Mouse (Mus musculus) cerebellum, adult 9-10 months (tissue): Measurements from ENCODE around the gene Ankrd11.
"Not testable (repeated sequence)": the region's sequence is repeated elsewhere in the genome, so short reads cannot be mapped to it uniquely, and the experiment has no call there.

Source experiments
- DNase-seq: peaks from one replicate; pipeline ENCODE4 v3.0.0; 2022

Gene Ankrd11

DNA sequence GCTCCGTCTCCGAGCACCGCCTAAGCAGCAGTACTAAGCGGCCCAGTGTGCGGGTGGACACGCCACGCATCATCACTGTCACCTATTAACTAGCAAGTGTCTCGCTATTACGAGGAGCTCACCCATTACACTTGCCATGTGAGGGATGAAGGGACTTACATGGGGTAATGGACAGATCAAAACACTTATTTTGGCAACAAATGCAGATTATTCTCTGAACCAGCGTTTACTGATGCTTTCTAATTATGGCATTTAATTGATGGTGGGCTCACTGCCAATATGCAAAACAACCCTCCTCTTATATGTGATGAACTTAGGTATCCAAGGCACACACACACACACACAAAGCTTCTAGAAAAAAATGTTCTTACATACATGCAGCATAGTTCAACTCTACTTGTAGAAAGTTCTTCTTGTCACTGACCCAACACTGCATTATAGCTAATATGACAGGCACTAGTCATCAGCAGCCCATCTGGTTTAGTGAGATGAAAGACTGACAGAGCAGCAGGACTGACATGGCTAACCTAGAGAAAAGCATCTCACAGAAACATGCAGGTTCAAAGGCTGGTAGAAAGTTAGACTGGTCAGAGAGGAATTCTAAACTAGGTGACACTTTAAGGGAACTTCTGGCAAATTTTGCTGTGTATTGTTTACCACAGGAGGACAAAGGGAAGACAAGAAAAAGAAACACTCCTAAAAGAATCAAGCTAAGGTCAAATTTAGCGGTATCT is 2.5 kb downstream of the Ankrd11 start:
- DNase-seq = no peak

DNA sequence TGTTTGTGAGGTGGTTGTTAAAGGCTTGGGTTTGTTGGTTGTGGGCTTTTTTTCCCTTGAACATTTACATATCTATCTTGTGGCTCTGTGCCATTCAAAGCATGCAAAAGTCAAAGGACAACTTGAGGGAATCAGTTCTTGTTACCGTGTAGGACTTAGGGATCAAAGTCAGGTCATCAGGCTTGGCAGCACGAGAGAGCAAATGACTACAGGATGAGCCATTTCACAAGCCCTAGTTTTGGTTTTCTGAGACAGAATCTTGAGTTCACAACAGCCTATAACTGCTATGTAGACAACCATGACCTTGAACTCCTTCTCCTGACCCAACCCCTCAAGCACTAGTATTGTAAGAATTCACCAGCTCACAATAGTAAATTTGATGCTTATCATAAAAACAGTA is 3.7 kb downstream of the Ankrd11 start:
- no peak for DNase-seq

DNA sequence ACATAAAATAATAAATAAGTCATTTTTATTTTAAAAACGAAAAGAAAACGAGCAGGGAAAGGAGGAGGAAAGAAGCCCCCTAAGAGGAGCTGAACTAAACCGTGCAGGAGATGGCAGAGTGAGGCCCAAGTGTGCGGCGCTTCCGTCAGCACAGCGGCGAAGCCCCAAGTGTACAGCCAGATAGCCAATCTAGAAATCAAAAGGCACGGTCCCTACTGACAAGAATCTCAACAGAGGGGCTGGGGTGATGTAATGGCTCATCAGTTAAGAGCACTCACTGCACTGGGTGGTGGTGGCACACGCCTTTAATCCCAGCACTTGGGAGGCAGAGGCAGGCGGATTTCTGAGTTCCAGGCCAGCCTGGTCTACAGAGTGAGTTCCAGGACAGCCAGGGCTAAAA is 4.6 kb downstream of the Ankrd11 start:
- DNase-seq = no peak

DNA sequence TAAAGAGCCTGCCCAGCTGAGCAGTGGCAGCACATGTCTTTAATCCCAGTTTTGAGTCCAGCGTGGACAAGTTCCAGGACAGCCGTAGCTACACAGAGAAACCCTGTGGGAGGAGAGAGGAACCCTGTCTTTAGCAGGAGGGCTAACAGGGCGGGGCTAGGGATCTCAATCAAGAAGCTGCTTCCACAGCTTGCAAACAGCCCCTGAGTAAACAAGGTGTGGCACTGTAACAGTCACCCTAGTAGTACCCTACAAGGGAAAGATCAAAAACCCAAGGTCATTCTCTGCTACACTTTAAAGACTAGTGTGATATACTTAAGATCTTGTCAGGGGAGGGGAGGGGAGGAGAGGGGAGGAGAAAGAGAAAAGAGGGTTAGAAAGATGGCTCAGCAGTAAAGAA is 5.1 kb downstream of the Ankrd11 start:
- DNase-seq = no peak

DNA sequence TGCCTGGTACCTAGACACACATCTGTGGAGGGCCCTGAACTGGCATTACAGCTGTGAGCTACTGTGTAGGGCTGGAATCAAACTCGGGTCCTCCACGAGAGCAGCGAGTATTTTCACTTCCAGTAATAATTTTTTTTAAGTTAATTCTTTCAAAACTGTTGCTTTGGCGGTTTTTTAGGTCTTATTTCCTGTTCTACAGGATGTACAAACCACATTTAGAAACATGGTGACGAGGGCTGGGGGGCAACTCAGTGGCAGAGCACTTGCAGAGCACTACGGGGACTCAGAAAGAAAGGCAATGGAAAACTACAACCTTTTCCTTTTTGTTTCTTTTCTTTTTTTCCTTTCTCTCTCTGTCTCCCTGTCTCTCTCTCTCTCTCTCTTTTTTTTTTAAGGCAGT is 7.9 kb downstream of the Ankrd11 start:
- no peak for DNase-seq

DNA sequence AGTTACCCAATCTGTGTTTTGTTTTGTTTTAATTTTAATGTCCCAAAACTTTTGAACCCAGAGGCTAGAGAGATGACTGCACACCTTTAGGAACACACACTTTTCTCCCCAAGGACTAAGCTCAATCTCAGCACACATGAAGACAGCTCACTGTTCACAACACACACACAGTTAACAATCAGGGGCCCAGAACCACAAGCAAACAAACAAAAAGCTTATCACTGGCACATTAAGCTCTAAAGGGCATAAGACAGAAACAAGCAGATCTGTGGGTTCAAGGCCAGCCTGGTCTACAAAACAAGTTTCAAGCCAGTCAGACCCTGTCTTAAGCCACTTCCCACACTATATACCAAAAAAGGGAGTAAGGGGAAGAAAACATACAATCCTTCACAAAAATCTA is 8.6 kb downstream of the Ankrd11 start:
- DNase-seq = no peak

DNA sequence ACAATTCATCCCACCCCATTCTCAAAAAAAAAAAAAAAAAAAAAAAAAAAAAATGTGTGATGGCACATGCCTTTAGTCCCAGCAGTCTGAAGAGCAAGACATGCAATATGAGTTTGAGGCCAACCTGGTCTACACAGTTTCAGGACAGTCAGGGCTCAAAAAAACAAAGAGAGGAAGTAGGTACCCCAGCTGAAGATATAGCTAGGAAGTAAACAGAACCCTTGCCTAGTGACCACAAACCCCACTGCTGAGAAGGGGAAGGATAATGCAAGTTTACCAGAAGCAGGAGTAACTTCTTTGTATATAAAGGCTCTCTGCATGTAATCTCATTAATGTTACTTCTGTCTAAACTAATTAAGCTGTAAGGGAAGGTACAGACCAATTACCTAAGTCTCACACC is 9.3 kb downstream of the Ankrd11 start:
- no peak for DNase-seq

DNA sequence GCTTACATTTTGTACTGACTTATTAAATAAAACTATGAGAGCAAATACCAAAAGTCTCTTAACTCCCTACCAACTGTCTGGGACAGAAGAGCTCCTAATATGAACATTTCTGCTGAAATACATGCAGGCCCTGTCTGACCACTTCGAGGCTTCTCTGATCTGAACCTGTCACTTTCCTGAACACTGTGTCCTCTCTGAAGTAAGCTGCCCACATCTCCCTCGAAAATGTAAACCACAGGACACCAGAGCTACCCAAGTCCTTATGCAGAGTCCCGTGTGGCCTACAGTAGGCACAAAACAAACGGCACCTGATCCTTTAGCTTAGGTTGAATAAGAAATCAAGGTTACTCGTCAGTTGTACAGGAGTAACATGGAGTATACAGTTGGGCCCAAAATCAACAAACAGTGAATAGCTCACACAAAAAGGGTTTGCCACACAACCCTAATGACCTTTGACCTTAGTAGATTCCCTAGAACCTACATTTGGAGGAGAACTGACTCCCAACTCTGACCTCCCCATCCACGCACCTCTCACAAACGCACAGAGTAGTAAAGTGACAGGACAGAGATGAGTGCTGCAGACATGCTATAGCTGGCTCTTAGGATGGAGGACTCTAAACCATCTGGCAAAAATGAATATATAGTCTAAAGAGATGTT is 10.6 kb downstream of the Ankrd11 start:
- DNase-seq = no peak

DNA sequence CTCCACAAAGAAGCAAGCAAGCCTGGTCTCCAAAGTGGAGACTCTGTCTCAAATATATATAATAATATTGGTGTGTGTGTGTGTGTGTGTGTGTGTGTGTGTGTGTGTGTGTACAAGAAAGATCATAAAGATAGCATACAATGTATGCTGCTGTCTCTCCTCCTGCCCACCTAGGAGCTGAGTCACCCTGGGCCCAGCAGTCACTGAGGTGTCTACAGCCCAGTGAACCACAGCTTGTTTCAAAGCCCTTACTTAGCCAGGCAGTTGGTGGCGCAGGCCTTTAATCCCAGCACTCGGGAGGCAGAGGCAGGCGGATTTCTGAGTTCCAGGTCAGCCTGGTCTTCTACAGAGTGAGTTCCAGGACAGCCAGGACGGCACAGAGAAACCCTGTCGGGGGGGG is 12.0 kb downstream of the Ankrd11 start:
- DNase-seq = not testable (repeated sequence)

DNA sequence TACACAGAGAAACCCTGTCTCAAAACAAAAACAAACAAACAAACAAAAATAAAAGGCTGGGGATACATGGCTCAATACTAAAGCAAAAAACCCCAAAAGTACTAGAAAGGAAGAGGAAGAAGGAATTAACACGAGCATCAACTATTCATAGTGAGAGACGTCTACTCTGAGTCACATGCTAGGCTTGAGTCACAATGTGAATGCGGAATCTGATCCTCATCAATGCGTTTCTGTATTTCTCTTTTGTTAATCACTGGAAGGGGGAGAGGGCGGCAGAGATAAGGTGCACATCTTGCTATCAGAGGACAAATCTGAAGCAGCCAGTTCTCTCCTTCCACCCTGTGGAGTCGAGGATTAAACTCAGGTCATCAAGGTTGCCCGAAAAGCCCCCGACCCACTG is 14.3 kb downstream of the Ankrd11 start:
- DNase-seq = no peak

DNA sequence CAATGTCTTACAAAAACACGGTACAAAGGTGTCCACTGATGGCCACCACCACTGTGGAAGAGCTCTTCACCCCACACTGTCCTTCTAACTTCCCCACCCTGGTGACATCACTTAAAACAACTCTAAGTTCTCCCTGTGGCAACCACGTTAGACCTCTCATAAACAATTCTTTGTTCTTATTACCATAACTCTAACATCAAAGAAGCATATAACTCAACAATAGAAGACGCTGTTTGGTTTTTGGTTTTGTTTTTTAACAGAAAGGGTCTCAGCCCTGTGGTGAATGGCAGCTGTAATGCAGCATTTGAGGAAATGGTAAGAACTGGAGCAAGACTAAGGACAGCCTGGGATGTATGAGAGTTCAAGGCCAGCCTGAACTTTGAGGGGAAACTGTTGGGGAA is 16.1 kb downstream of the Ankrd11 start:
- DNase-seq = no peak

DNA sequence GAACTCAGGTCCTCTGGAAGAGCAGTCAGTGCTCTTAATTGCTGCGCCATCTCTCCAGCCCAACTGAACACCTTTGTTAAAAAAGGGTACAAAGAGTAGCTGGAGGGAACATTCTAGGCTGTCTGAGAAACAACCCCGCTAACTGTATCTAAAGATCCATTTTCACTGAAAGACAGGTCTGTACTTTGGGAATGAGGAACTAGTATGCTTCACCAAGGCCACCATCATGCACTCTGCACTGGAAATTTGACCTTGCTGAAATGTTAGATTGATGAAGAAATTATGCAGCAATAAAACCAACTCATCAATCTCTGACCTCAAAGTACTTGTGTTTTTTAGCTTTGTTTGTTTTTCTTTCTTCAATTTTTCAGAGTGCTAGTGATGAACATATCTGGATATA is 17.9 kb downstream of the Ankrd11 start:
- no peak for DNase-seq

DNA sequence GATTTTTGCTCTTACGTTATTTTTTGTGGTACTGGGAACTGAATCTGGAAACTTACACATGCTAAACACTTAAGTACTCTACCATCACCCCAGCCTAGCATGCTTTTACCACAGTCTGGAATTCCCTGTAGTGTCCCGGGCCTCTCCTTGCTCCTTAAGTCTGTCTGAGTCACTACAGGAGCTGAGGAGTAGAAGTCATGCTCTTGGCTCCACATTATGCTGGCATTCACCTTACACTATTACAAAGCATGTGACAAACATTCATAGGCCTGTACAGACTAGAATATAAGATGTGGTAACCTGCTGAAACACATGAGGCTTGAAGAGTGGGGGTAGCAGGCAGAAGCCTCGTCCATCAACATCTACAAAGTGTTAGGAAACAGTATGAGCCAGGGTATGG is 19.4 kb downstream of the Ankrd11 start:
- no peak for DNase-seq

DNA sequence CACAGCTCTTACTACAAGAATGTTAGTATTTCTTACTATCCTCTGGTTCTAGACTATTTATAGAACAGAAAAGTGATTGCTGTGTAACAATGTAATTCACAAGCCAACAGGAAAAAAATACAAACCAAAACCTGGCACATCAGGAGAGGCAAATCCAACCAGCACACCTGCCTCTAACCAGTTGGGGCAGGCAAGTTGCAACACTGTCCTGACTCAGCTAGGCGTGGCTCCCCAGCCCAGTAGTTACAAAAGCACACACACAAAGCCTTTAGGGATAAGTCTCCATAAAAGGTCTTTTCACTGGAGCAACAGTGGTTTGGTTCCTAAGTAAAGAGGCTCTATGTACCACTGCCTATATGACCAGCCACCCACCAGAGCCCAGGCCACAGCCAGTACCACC is 20.8 kb downstream of the Ankrd11 start:
- no peak for DNase-seq

DNA sequence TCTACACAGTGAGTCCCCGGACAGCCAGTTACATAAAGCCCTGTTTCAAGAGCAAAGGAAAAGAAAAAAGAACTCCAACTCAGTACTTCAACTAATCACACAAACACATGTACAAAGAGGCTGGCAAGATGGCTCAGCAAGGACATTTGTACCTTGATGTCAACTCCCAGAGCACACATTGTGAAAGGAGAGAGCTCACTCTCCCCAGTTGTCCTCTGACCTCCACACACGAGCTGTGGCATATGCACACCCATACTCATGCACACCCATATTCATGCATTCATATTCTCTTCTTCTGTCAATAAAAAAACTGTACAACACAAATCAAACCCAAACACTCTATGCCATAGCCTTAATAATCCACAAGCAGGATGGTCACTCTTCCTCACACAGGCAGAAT is 21.2 kb downstream of the Ankrd11 start:
- DNase-seq = no peak

DNA sequence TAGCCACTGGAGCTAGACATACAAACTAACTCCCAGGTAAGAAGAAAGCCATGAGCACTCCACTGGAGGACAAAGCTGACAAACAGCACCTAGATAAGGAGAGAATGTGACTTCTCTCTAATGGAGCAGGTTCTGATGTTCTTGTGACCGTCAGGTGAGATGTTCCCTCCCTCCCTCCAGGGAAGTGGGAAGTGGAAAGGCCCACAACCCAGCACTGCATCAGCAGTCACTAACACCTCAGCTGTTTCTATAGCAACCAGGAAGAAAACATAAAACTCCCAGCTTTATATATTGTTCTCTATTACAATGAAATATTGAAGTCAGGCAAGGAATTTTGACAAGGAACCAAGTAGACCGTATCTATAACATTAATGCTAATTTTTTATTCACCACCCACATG is 22.0 kb downstream of the Ankrd11 start:
- DNase-seq = no peak

DNA sequence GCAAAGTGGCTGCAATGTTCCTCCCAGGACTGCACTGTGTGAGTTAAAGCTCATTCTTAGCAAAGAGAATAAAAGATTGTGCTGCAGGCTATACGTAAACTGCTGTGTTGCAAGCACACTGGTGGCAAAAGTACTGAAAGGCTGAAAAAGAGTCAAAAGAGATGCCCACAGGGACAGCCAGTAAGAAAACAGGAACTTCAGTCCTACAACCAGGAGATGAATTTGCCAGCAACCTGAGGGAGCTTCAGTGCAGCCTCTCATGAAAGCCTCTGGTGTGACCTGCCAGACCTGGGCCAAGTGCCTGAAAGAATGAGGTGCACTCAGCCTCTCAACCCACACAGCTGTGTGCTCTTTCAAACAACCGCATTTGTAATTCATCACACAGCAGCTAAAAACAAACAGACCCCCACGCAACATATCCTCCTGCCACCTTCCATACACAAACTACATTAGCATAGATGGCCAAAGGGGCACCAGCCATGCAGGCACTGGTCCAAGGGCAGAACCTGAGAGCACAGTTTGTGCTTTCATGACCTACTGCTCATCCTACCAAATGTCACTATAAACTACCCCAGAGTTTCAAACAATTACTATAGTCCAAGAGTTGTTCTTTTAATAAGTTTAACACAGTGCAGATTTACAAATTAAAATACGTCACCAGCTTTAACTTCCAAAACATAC is 23.5 kb downstream of the Ankrd11 start:
- DNase-seq = no peak

DNA sequence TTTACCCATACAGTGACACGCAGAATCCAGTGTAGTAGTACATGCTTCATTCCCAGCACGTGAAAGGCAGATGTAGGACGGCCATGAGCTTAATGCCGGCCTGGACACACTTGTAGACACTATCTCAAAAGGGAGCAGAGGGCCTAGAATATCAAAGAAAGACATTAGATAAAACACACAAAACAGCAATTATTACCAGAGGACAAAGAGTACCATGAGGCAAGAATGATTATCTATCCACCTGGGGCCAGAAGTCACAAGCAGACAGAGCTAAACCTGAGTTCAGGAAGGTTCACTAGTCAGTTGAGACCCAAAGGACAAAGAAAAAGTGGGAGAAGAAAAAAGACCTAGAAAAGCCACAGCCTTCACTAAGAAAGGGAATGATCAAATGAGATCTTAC is 24.9 kb downstream of the Ankrd11 start:
- DNase-seq = no peak

DNA sequence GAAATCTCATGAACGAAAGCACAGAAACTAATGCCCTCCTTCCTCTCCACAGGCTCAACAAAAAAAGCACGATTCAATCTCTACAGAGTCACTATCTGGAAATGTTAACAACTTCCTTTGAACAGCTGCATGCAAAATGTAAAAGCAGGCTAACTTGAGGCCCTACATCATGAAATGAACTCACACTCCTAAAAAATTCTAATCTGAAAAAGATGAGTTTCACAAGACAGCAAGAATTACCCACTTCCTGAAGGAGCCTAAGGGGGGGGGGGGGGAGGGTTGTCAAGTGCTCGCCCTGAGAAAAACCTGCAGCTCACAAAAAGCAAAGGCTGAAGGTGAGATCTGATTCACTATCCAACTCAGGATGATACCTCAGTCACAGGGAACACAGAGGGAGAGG is 27.0 kb downstream of the Ankrd11 start:
- DNase-seq = no peak

DNA sequence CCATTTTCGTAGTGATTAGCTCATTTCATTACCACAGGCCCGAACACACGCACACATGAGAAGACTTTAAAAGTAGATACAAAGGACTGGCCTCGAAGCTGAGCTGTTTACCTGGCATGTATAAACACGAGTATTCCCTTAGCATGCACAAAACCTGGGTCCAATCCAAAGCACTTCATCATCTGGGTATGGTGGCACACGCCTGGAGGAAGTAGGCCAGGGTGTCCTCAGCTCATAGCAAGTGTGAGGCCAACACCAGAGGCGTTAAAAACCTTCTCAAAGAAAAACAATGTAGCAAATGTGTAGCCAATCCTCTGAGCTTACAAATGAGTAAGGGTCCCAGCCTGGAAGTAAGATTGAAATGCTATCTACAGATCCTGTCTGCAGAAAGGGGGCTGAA is 27.6 kb downstream of the Ankrd11 start:
- DNase-seq = no peak

DNA sequence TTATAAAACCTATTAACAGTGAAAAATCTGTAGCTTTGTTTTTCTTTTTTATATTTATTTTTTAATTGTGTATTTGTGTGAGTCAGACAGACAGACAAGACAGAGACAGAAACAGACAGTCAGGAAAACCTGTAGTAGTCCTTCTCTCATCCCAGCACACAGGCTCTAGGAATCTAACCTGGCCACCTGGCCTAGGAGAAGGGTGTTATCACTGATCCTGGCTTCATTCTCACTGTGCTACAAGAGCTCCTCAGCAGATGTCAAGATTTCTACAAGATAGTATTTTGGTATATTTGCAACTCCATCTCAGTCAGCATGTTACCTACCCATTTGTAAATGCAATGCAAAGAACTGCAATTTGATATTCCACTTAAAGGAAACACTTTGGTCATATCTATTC is 30.8 kb downstream of the Ankrd11 start:
- DNase-seq = no peak

DNA sequence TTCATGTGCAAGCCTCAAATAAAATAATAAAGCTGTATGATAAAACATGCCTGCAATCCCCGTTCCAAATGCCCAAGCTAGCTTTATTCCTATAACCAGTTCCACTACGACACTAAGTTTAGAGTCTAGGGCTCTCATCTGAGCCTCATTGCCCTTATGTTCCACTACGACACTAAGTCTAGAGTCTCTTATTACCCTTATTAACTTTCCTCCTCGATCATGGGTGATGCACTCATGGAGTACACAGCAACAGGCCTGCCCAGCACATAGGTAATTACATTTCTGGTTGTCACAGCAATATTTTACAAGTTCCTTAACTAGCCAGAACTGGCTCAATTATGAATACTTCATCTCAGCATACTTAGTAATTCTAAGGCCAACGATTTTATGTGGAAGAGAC is 36.3 kb downstream of the Ankrd11 start:
- DNase-seq = no peak

DNA sequence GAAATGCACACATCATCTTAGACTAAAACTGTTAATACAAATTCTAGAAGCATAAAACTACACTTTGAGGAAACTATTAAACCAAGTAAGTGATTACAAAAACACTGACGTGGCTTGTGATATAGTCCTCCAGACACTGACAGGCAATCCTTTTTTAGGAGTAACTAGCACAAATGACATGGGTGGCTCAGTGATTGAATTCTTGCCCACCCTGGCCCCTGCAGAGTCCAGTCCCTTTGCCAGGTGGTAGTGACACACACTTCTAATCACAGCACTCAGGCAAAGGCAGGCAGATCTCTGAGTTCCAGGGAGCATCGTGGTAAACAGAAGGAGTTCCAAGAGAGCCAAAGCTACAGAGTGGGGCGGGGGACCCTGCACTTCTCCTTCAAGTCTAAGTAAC is 36.7 kb downstream of the Ankrd11 start:
- DNase-seq = peak; percentile 32
